Mouse (Mus musculus) heart, adult 2 months (tissue): ENCODE measurements around the gene Serpine1.

ENCODE experiments used
- EP300 ChIP-seq: fragments of 200-500 bp; IDR thresholded peaks from 2 replicates; pipeline ENCODE4 v1.6.1; 2011; ENCODE audit warnings: low read depth, low read length, control low read depth; ENCODE audit not compliant: insufficient read depth
- POLR2A ChIP-seq: fragments of 200-500 bp; IDR thresholded peaks from 2 replicates; pipeline ENCODE4 v1.6.1; 2011; ENCODE audit warnings: mild to moderate bottlenecking, low read depth, low read length, control low read depth; ENCODE audit not compliant: insufficient read depth

DNA sequence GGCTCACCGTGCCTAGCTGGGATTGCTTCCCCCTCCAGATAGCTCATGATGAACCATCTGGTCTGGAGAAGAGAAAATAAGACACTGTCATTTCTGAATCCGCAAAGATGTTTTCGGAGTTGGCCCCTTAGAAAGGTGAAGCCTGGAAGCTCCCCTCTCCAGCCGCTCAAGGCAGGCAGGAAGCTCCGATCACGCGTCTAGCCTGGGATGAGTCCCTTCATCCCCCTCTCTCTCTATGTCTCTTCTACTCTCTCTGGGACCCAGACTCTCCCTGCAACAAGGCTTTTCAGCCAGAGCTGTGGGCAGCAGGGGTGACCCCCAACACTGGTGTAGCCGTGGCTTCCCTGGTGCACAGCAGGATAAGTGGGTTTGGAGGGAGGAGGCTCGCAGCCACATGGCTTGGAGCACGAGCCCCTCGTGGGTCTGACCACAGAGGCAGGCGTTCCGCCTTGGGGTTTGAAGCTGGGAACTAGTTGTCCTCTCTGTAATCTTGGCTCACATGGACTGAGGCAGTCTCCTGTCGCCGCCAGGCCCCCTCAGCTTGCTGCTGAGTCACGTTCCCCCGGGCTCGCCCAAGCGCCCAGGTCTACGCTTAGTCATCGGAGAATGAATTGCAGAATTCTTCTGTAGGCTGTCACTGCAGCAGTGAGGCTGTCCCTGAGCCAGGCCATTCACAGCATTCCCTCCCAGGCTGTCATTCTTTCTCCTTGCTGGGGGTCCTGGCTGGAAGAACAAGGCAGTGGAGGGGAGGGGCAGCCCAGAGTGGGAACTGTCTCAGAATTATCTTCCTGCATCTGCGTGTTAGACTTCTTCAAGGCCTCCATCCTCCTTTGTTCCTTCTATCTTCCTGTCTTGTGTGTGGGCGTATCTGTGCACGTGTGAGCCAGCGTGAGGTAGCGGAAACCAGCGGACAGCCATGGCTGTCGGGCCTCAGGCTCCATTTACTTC is 30.8 kb upstream of the Serpine1 start:
- TF ChIP-seq EP300 = 0 out of 2 replicates have a peak, but pooled peaks have one; percentile 40
- TF ChIP-seq POLR2A = no peak
